Mouse (Mus musculus) forelimb bud, embryonic 11.5 days (tissue): ENCODE measurements around the gene Mrpl24.

Experiments
- DNase-seq: peaks from one replicate; pipeline ENCODE4 v3.0.0-alpha.2; 2012; ENCODE audit warnings: low read depth, low spot score

Mrpl24 gene

GRCm38 (mm10) chr3:87910573-87911141, 8.6 kb upstream of the Mrpl24 start:
- DNase-seq = peak; percentile 87

DNA sequence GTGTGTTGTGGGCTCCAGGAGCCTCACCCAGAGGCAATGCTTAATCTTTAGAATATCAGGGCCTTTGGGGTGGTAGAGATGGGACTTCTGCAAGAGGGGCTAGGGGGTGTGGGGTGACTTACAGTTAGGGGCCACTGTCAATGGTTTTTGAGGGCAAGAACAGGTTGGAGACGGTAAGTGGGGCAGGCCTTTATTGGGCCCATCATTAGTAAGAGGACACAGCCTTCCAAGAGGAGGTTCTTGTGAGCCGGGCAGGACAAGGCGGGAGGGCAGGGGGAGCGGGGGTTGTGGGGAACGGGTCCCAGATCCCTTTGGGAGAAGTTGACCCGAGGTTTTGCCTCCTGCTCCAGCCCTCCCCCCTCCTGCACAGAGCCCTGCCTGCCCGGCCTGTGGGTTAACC, 5.8 kb upstream of the Mrpl24 start:
- no peak for DNase-seq

DNA sequence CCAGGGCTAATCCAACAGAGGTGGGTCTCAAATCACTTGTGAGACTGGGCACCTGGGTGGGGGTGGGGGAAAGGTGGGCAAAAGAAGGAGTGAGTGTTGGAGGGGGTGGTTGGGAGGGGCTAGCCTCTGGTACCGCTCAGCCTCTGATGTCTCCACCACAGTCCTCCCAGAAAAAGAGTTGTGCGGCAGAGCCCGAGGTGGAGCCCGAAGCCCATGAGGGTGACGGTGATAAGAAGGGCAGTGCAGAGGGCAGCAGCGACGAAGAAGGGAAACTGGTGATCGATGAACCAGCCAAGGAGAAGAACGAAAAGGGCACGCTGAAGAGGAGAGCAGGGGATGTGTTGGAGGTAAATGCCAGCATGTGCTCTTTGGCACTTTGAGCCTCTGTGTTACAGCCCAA, 5.4 kb upstream of the Mrpl24 start:
- DNase-seq = no peak

GRCm38 (mm10) chr3:87916990-87917389, 2.3 kb upstream of the Mrpl24 start:
- no peak for DNase-seq

GRCm38 (mm10) chr3:87918551-87918950, 755 bp upstream of the Mrpl24 start:
- DNase-seq = no peak

DNA sequence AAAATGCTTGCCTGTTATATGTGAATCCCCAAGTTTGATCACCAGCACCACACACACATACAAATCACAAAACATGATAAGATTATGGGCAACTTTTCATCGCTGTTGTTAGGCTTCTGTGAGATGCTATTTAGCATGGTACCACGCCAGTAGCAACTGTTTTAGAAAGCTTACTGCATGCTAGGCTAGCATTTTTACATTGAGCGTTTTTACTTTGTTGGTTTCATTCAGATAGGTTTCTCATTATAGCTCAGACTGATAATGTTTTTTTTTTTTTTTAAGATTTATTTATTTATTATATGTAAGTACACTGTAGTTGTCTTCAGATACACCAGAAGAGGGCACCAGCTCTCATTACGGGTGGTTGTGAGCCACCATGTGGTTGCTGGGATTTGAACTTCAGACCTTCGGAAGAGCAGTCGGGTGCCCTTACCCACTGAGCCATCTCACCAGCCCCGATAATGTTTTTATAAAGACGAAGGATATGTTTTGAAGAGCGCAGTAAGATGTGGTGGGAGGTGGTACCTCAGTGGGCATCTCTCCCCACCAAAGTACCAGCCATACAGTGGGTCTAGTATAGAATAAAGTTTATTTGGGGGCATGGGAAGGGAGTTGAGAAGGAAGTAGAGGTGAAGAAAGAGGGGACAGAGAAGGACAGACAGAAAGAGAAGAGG, 1.1 kb downstream of the Mrpl24 start:
- no peak for DNase-seq

DNA sequence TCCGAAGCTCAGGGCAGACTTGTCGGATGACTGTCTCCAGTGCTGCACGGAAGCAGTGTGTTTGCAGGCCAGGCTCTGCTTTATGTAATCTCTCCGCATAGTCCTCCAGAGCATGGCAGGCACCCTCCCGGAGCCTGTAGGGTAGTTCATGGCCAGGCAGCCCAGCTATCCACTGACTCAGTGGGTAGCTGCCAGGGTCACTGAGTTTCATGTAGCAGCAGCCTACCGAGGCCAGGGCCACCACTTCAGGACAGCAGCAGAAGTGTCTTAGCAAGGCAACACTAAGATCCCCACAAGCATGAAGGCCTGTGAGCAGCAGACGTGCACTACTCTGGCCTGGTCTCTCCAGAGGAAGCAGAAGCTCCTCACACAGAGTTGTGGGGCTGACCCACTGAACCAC, 5.7 kb downstream of the Mrpl24 start:
- no peak for DNase-seq

DNA sequence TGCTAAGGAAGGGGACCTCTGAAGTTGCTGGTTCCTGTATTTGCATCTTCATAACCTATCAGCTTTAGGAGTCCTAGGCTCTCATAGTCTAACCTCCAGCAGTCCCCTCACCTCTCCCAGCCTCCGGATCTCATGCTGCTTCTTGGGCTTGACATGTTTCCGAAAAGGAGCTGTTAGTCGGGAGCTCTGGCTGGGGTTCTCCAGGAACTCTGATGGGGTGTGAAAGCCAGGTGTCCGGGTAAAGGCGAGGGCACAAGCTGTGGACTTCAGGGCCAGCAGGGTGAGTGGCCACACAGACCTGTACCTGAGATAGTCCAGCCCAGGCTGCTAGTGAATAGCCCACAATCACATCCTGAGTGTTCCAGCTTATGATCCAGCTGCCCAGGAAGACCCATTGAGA, 8.1 kb downstream of the Mrpl24 start:
- no peak for DNase-seq

GRCm38 (mm10) chr3:87929341-87930077, 10.2 kb downstream of the Mrpl24 start:
- no peak for DNase-seq

GRCm38 (mm10) chr3:87930078-87930795, 10.9 kb downstream of the Mrpl24 start, which contains the start of the genes Isg20l2 and Rrnad1:
Isg20l2 (plus strand) TSS chr3:87930314.
Rrnad1 (minus strand) TSS chr3:87930717.
- peak; percentile 97 for DNase-seq

DNA sequence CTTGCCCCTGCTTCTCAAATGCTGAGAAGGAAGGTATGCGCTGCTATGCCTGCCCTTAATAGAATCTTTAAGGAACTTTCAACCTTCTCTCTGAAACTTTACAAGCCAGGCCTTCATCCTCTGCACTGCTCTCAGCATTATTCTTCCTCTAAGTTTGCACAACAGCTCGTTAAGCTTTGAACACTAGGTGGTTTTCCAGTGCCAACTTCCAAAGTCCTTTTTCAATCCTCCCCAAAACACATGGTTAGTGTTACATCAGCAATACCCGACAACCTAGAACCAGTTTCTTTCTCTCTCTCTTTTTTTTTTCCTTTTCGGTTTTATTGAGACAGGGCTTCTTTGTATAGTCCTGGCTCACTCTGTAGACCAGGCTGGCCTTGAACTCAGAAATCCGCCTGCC, 14.7 kb downstream of the Mrpl24 start:
- no peak for DNase-seq

- DNase-seq = no peak
Observed at GRCm38 (mm10) chr3:87934501-87934900, 15.2 kb downstream of the Mrpl24 start.

DNA sequence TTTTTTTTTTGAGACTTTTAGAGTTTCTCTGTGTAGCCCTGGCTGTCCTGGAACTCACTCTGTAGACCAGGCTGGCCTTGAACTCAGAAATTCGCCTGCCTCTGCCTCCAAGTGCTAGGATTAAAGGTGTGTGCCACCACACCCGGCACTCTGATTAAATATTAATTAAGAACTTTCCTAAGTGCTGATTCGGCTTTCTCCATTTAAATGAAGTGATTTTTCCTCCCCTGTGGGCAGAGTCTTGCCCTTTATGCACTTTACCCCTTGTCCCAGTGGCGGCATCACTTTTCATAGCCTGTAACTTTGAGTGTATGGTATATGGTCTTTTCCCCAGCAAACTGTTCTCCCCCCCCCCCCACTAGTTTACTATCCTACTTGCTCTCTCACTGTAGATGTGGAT, 15.9 kb downstream of the Mrpl24 start:
- DNase-seq = no peak

- peak; percentile 90 for DNase-seq
Observed at GRCm38 (mm10) chr3:87935776-87936175, 16.5 kb downstream of the Mrpl24 start.

DNA sequence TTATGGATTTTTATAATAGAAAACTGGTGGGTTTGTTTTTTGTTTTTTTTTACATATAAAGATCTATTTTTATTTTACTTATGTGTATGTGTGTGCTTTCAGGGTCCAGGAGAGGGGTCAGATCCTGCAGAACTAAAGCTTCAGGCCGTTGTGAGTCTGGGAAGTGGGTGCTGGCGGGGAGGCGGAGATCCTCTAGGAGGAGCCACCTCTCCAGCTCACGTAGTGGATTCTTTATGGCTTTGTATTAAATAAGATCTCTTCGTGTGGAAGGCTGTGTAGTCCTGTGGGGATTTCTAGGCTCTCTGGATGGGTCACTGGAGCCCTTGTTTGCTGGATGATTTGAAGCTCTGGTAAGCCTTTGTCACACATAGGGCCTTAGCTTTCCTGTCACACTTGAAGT, 21.3 kb downstream of the Mrpl24 start:
- DNase-seq = no peak

DNA sequence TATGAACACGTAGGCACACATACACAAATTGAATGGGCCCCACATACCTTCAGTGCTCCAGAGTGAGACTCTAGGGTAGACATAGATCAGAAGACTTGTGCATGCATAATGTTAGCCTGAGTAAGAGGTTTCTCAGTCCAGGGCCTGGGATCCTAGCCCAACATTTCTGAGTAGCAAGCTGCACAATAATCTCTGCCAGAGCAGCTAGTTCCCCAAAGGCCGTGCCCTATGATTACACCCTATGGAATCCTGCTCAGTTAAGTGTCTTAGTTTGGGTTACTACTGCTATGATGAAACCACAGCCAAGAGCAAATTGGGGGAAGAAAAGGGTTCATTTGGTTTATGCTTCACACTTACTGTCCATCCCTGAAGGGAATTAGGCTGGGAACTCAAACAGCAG, 23.2 kb downstream of the Mrpl24 start:
- DNase-seq = no peak

GRCm38 (mm10) chr3:87943586-87943985, 24.3 kb downstream of the Mrpl24 start:
- no peak for DNase-seq

DNA sequence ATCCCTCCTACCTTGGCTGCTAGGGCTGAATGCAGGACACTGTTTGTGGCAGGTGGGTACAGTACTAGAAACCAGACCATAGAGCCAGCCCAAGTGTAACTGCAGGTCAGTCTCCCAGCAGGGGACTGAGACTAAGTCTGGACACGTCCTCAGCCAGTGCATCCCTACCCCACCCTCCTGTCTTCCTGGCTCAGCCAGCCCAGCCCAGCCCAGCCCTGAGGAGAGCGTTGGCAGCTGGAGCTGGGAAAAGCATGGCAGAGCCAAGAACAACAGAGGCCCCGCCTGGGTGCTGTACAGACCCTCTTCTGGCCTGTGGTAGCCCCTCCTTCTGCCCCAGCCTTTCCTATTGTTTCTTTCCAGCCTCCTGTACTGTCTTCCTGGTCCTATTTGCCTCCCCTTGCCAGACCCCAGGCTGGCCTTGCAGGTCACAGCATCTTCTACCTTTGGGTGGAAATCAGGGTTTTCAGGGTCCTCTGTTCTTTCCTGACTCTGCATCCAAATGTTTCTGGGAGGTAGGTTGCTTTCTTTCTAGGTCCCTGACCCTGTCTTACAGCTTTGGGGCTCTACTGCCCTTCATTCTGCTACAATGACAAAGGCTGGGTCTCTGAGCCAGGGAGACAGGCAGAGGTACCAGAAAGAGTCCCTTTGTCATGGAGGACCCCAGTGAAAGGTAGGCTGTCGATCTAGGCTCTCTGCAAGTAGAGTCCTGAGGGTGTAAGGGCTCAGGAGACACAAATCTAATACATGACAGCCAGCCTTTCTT, 25.7 kb downstream of the Mrpl24 start:
- no peak for DNase-seq

GRCm38 (mm10) chr3:87945781-87946540, 26.7 kb downstream of the Mrpl24 start:
- peak; percentile 74 for DNase-seq

DNA sequence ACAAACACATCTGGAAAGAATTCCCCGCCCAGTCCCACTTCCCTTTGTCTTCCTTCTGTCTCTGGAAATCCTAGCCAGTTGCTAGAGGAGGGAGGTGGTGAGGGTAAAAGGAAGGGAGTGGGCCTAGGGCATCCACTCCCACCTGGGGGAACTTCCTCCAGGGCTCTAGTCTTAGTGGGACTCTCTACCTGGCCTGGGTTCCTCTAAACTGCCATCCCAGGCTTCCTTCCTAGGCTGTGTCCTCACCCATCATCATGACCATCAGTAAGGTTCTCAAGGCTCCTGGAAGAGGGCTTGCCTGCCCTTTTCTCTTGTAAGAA, 27.2 kb downstream of the Mrpl24 start:
- peak; percentile 73 for DNase-seq
